Mouse (Mus musculus) brain, embryonic 18.5 days (tissue): ENCODE results near the gene C1qtnf7.
A peak's percentile ranks its signal among the peaks of the same experiment; 100 is the strongest.

Experiments
- DNase-seq: peaks from one replicate; pipeline ENCODE4 v3.0.0-alpha.2; 2012; ENCODE audit warnings: low read depth, low spot score

Gene C1qtnf7

DNA sequence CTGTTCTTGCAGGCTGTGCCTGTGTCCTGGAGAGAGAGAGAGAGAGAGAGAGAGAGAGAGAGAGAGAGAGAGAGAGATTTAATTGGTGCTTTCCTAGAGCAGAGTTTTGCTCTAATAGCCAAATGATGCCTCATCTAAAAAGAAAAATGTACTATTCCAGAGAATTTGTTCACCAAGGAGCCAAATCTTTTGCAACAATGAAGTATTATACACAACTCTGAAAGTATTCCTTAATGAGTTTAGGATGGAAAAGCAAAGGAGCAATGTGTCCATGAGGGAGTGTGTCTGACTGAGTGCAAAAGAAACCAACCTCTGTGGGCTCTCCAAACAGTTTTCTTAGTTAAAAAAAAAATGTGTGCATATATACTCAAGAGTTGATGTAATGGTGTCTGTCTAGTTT, 24.5 kb downstream of the C1qtnf7 start:
- DNase-seq: no peak

DNA sequence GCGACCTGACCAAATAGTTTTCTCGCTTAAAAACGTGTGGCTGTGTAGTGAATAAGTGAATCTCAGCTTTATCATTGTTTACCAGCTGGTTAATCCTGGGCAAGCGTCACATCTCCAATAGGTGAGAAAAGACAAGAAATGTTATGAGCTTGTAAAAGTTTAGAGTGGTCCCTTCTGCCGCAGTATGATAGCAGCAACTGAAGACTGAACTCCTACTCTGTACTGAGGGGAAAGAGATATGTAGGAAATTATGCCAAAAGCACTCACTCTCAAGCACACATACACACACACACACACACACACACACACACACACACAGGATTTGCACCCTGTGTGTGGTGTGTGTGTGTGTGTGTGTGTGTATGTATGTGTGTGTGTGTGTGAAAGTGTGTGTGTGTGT, 26.2 kb downstream of the C1qtnf7 start:
- DNase-seq: no peak

DNA sequence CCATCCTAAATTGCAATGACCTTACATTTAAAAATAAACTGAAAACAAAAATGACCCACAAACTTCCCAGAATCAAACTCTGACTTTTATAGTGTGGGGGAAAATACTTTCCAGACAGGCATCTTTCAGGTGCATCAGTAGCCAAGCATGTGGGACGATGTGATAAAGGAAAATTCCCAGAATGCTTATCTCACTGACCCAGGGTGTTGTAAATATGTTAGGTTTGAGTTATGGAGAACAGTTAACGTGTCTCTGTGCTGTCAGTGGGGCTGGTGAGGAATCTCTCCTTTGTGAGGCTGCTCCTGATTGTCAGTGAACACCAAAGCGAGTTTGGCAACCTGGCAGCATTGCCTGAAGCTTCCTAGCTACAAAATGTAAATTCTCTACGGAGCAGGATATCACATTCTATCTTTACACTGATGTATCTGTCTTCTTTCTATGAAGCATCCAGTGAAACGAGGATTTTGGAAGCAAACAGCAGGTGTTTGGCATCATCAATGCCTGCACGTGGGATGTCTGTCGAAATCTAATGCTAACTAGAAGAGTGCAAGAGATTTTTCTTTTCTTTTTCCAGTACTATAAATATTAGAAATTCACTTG, 27.0 kb downstream of the C1qtnf7 start:
- peak; percentile 20 for DNase-seq

DNA sequence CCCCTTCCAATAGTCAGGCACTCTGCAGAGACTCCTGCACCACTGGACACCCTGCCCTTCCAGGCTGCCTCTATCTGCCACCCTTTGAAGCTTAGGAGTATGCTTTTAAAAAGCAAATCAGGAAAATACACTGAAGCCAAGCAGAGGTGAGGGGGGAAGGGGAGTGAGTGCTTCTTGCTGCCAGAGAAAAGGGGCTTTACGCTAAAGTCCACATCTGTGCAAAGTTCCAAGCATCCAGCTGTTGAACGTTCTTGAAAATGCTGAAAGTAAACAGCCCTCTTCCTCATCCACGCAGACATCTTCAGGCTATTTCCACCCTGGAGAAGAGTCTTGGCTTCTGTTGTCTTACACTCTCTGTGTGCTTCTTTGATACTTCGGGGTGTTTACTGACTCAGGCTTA, 34.6 kb downstream of the C1qtnf7 start:
- DNase-seq: no peak

DNA sequence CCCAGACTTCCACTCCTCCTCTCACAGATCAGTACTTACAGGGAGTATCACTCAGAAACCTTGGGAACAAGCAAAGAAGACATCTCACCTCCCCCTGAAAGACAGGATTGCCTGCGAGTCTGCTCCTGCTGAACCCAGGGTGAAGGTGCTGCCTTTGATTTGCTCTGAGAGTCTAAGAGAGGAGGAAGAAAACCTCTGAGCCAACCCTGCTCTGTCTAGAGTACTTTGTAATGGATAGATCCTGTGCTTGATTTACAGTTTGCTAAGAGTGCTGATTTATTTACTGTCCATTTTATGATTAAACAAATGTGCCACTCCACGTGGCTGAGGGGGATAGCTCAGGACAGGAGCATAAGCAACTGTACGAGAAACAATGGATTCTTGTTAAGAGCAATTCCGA, 35.1 kb downstream of the C1qtnf7 start:
- DNase-seq: no peak

DNA sequence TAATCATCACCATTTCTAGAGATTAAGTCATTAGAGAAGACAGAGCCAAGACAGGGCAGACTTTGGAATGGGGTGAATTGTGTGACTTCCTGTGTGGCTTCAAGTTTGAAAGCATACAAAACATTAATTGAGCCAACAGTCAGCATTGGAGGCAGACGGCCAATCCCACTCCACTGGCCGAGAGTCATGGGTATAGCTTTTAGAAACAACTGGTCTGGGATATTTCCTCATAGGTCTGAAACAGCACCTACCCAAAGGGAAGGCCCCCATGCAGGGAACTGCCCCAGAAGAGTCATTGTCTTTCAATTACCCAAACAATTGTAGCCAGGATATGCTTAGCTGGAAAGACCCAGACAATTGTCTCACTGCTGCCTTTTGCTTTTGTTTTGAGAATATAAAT, 39.5 kb downstream of the C1qtnf7 start:
- no peak for DNase-seq

DNA sequence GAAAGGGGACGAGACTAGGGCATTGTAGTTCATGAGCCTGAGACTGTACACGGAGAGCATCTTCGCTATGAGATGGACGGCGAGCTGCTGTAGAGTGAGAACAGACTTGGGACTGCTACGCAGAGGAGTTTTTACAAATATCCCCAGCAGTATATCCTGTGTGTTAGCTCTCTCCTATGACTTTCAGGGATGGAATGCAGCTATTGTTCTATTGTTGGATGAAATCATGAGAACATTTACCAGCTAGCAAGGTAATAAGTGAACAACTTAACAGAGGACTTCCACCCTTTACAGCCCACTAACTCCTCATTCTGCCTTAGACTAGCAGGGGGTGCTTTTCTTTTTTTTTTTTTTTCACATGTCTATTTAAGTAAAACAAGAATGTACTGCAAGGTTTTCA, 40.1 kb downstream of the C1qtnf7 start:
- DNase-seq: no peak

DNA sequence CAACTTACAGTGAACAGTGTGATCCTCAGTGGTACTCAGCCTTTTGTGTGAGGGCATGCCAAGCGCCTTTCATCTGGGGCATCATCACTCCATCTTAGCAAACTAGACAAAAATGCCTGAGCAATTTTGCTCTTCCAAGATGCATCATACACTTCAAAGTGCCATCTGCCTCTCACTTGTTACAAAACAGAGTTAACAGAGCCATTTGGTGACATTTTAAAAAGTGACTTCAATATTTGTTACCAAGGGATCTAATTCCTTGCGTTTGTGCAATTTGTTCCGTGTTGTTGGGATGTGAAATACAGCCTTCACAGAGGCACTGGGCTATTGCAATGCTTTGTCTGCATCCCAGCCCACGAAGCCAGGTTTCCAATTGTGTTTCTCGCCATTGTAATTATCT, 42.1 kb downstream of the C1qtnf7 start:
- peak; percentile 22 for DNase-seq

DNA sequence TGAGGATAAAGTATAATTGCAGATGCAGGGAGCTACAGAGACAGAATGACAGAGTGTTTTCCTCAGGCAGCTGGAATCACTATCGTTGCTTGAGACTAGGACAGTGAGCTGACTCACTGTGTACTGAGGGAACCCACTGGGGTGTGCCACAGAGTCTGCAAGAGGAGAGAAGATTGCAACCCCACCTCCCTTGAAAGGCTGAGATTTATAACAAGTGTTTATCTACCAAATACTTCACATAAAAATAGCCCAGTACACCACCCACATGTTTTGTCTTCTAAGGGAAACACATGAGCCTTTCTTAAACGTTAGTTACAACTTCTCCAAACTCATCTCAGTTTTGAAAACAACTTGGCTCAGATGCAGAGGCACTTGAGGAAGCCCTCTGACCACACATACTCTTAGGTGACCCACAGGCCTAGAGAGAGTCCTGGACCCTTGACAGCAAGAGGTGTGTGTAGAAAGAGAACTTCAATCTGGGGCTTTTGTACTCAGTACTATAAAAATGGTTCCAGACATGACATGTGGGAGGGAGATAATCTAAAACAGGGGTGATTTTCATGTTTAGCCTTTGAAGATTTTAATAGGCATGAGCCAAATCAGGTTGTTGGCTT, 46.4 kb downstream of the C1qtnf7 start:
- no peak for DNase-seq

DNA sequence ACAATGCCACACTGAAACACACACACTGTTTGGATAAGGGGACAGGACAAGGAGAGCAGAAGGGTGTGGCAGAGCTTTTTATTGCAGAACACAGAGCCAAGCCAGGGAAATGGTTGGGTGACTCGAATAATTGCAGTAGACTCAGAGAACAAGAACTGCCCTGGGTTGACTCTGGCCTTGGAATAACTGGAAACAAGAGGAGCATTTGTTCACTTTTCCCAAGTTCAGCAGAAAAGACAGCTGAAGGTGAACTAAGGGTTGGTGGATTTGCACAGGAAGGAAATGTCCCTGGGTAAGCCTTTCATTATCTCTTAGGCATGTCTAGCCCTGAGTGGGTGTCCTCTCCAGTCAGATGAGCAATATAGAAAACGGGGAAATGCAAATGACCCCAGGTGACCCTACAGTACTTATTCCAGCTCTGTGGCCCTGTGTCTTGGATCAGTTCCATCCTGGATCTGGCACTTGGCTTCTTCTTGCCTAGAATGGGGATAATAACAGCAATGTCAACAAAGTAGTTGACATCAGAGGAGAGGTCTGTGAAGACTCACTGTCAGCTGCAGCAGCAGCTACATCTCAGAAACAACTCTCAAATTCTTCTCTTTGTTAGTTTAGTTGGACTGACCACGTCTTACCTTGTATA, 54.5 kb downstream of the C1qtnf7 start:
- DNase-seq: no peak

DNA sequence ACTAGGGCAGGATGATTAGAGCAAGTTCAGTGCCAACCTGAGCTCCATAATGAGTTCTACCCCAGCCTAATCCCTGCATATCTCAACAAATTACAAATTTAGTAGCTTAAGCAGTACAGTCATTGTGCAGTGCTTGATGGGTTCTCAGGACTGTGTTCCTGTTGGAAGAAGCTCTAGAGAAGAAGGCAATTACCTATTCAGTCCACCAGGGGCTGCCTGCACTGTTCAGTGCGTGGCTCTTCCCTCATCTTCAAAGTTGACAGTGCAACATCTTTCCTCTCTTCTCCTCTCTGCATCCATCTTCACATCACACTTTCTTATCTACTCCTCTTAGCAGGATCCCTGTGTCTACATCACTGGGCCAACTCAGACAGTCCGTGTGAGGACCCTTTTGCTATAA, 67.5 kb downstream of the C1qtnf7 start:
- no peak for DNase-seq

DNA sequence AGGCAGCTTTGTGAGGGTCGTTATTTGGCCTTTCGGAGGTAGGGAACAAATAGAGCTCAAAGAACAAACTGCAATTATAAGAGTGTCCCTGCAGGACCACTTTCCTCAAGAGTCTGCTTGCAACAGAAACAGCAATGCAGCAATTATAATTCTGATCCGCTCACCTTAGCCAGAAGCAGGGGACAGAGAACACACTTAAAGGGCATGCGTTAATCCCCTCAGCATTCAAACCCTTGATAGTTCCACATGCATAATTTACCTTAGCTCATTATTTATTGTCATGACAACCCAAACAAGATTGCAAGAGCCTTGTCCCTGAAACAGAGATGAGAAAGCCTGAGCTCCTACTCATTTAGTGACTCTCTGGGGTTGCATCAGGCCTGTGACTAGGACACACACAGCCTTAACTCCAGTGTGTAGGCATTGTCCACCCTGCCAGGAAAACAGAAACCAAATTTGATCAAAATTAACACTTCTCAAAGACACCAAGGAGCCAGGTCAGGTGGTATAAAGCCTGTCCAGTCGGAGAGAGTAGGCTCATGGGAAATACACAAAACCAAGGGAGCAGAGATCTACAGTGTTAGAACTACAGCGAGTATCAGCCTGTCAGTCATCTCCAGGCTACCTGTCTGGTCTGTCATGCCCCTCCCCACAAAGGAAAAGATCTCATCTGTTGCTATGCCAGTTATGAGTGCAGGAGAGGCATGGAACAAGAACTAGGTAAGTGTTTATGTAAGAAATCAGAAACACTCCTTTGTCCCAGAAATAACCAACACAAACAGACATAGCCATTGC, 68.2 kb downstream of the C1qtnf7 start:
- no peak for DNase-seq

DNA sequence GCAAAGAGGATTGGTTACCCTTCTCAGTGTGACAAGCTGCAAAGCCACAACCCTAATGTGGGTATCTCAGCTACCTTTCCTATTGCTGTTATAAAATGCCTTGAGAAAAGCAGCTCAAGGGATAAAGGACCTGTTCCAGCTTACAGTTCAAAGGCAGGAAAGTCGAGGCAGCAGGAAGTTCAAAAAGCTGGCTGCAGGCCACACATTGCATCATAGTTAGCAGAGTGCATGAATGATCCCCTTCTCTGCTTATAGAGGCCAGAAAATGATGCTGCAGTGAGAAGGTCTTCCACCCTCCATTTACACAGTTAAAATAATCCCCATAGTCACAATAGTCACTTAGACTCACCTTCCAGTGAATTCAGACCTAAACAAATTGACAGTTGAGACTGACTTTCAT, 69.1 kb downstream of the C1qtnf7 start:
- no peak for DNase-seq

DNA sequence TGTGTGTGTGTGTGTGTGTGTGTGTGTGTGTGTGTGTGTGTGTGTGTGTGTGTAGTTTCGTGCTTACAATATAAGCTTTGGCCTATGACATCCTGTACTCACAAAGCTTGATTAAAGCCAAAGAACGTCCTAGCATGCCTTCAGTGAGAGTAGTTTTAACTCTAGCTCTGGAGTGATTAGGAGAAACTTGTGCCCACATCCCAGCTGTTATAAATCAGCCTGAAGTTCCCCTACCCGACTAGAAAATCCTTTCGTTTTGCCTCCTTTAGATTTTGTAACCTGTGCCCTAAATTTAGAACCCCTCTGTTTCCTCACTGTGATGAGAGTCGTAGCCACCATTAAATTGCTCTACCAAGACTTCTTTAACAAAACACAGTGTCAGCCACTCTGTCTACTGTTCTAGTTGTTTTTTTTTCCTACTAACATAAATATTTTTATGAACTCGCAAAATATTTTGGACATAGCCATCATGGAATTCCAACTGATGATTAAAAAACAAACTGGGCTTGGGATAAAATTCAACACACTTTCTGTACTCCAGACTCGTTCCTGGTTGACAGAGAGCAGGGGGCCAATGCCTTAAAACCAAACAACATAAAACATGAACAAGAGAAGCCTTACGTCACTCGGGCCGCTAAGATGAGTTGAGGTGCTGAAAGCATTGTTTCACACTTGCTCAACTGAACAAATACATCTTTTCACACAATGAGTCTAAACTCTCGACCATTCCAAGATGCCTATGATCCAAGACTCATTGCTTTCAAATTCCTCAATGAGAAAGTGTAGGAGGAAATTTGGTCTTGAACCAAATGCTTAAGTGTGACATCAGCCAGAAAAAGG, 70.3 kb downstream of the C1qtnf7 start:
- DNase-seq: no peak

DNA sequence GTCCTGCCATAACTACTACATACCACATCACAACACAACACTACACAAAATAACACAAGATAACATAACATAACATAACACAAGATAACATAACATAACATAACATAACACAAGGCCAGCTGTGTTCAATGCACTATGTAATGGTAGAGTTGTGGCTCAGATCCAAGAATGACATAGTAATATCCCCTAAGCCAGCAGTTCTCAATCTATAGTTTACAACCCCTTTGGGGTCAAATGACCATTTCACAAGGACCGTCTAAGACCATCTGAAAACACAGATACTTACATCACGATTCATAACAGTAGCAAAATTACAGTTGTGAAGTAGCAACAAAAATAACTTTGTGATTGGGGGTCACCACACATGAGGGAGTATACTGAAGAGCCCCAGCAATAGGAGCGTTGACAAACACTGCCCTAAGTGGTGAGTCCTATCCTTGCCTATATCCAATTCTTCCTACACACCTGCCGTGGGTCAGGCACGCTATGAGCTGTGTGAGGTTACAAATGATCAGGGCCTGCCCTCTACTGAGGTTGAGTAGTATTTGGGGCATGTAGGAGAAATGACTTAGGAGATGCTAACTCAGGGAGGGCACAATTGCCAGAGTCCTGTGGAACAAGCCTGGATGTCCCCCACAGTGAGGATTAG, 73.6 kb downstream of the C1qtnf7 start:
- no peak for DNase-seq

DNA sequence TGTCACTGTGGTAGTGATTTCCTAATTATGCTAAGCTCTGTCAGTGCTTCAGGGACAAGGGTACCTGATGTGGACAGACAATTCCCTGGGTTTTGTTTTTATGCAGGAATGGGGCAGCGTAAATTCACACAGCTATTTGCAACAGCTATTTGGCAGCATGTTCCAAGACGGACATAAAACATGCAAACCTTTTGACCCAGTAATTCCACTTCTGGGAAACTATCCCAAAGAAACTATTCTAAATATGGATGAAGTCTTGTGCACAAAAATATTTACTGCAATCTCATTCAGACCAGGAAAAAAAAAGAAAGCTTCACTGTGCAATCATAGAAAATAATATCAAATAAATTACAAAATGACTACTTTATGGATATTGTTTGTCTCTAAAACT, 74.1 kb downstream of the C1qtnf7 start:
- DNase-seq: no peak

DNA sequence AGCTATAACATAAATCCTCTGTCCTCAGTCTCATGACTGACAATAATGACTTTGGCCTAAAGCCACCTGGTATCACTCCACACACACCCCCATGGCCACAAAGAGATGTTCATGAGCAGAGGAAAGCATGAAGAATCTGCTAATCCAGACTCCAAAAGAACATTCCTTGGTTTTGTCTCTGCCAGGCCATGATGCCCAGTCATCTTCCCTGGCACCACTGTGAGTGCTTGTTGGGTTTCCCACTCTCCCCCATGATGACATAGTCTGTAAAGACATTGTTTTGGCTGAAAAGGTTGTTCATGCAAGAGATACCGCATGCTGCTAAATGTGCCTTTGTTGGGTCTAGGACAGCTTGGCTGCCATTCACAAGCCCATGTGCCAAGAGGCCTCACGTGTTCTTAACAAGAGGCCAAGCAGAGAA, 75.0 kb downstream of the C1qtnf7 start:
- DNase-seq: no peak

DNA sequence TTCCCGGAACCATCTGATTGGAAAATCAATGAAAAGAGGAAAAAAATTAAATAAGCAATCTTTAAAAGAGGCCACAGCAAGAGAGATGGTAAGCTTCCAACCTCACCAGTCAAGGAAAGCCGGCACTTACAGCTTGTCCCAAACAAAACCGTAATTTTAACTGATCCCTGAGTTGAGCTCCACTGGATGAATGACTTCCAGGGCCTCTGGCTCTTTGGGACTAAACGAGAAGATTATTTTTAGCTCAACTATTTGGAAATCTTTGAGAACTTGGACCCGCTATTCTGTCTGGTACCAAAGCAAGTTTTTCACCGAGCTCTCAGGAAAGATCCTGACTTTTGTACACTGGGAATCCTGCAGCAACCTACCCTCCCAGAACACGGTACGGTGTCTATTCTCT, 86.3 kb downstream of the C1qtnf7 start:
- DNase-seq: no peak

DNA sequence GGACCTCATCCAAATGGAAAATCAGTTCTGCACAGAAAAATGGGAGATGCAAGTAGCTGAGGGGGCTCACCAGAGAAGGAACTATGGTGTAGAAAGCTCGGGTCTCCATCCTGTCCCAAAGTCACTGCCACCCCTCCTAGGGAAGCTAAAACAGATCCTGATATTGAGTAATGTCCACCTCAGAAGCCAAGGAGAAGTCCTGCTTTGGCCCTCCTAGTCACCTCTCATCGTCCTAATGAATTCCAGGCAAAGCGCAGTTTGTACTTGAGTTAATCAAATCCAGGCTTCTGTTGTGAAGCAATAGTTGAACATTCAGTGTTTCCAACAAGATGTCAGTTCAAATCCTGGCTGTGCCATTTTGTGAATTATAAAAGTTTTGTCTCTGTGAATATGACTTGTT, 87.2 kb downstream of the C1qtnf7 start:
- DNase-seq: no peak

DNA sequence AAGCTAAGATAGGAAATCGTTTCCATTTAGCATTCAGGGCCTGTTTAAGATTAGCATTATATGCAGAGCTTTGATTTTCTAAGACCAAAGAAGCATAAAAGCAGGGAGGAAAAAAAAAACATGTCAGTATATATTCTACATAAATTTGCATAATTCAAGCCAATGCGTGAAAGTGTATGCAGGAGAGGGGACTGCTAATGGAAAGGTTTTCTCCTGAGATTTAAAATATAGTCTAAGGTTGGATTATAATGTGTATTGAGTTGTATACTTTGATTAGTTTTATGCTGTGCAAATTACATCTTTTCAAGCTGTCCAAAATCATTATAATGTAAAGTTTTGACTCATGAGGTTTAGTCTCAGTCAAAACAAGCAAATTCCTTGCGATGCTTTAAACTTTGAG, 88.2 kb downstream of the C1qtnf7 start:
- no peak for DNase-seq

DNA sequence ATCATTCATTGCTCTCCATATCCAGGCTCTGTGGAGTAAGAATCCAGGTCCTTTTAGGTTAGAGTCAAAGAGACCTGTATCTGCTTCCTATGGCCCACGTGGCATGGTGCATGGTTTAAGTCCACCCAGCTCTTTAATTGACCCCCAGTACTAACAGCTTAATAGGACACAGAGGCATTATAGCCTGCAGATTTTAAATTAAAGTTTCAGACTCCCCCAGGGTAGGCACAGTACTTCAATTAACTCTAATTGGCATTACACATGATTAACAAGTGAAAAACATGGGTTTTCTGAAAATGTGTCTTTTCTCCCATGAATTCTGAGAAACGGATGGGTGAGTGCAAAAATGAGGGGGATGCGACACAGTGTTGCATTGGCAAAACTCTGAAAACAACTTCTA, 92.7 kb downstream of the C1qtnf7 start:
- no peak for DNase-seq
